Mouse (Mus musculus) limb, embryonic 14.5 days (tissue): ENCODE measurements around the gene Uchl3. TPM values are rescaled to one million over a fixed set of nuclear protein-coding genes. Genes with fewer than 3 reads are reported as not detected.
A peak's percentile ranks its signal among the peaks of the same experiment; 100 is the strongest.

Experiments
- ATAC-seq: fragments of 200-750 bp; cut with Nextera tagmentation; 2 replicates; pipeline ENCODE4 v1.8.0; 2017; ENCODE audit warnings: low read depth, moderate number of reproducible peaks, moderate TSS enrichment; ENCODE audit not compliant: low FRiP score
- DNase-seq: peaks from one replicate; pipeline ENCODE4 v3.0.0-alpha.2; 2015; ENCODE audit warnings: low spot score
- H3K27ac ChIP-seq: fragments of 300-500 bp; sonication (generic); replicated peaks from 2 replicates; pipeline ENCODE4 v1.5.1; 2014; ENCODE audit warnings: low read depth, mild to moderate bottlenecking, low read length, moderate library complexity, mixed read lengths
- H3K27me3 ChIP-seq: fragments of 300-500 bp; sonication (generic); 2 replicates; pipeline ENCODE4 v1.6.1; 2014; ENCODE audit warnings: low read length, mixed read lengths; ENCODE audit not compliant: control insufficient read depth, insufficient read depth
- H3K36me3 ChIP-seq: fragments of 300-500 bp; sonication (generic); 2 replicates; pipeline ENCODE4 v1.6.1; 2014; ENCODE audit warnings: mild to moderate bottlenecking, low read length, moderate library complexity, mixed read lengths; ENCODE audit not compliant: control insufficient read depth, insufficient read depth
- H3K4me1 ChIP-seq: fragments of 300-500 bp; sonication (generic); 2 replicates; pipeline ENCODE4 v1.6.1; 2014; ENCODE audit warnings: antibody characterized with exemption, low read length, mixed read lengths; ENCODE audit not compliant: control insufficient read depth, insufficient read depth
- H3K4me2 ChIP-seq: fragments of 300-500 bp; sonication (generic); replicated peaks from 2 replicates; pipeline ENCODE4 v1.6.1; 2014; ENCODE audit warnings: low read depth, mild to moderate bottlenecking, low read length, moderate library complexity; ENCODE audit not compliant: severe bottlenecking
- H3K4me3 ChIP-seq: fragments of 300-500 bp; sonication (generic); replicated peaks from 2 replicates; pipeline ENCODE4 v1.5.1; 2014; ENCODE audit warnings: low read length
- H3K9ac ChIP-seq: fragments of 300-500 bp; sonication (generic); 2 replicates; pipeline ENCODE4 v1.6.1; 2014; ENCODE audit warnings: mild to moderate bottlenecking, low read depth, low read length, moderate library complexity; ENCODE audit not compliant: severe bottlenecking
- H3K9me3 ChIP-seq: fragments of 300-500 bp; sonication (generic); 2 replicates; pipeline ENCODE4 v1.6.1; 2016; ENCODE audit warnings: low read length; ENCODE audit not compliant: control insufficient read depth
- POLR2A ChIP-seq: fragments of 200-500 bp; IDR thresholded peaks from 2 replicates; pipeline ENCODE4 v1.8.0; 2012; ENCODE audit warnings: inconsistent platforms, mild to moderate bottlenecking, moderate library complexity, borderline replicate concordance; ENCODE audit not compliant: insufficient read depth, insufficient read length; ENCODE audit errors: extremely low read depth
- whole genome bisulfite sequencing: fragments of 180-500 bp; shearing (Covaris S2); extraction: QIAGEN DNeasy Blood & Tissue Kit; methylation state at CpG from one replicate; pipeline ENCODE4 v1.1.7; 2014; 5-methylcytosine and 5-hydroxymethylcytosine counted together
- polyA plus RNA-seq, 2 experiments: library from polyadenylated mRNA; depleted of rRNA in 1 of 2; stranded (reverse) in 1 of 2; unstranded in 1 of 2; fragments of >200 nt; fragmentation: Nextera tagmentation in 1 of 2; extraction: Ambion mirVana in 1 of 2; gene quantifications; 2 replicates each; pipeline versions ENCODE4 v1.2.1 to v1.2.3; 2012 to 2014

Gene Uchl3
- polyA plus RNA-seq, 2 experiments, result 61.5 to 115 TPM

GRCm38 (mm10) chr14:101714414-101714813 lies 60.6 kb downstream of the Uchl3 start:
- no peaks in the 10 kb centered on the region for H3K9me3 ChIP-seq
- H3K27ac ChIP-seq, result no peak overlapping the region
- H3K36me3 ChIP-seq, result no peaks in the 10 kb centered on the region
- no peak overlapping the region for H3K4me2 ChIP-seq
- H3K4me1 ChIP-seq, result no peaks in the 10 kb centered on the region
- WGBS, result 74% methylated on average over 2 of the region's 2 CpGs
- H3K27me3 ChIP-seq, result no peaks in the 10 kb centered on the region
- no peak for ATAC-seq
- DNase-seq, result no peak
- no peak overlapping the region for H3K4me3 ChIP-seq
- H3K9ac ChIP-seq, result no peak overlapping the region
- no peak for TF ChIP-seq POLR2A

- no peaks in the 10 kb centered on the region for H3K36me3 ChIP-seq
- 0 out of 2 replicates have a peak, but pooled peaks cover 7% of the 10 kb centered on the region for H3K27me3 ChIP-seq
- ATAC-seq (peak; percentile 83), DNase-seq (peak; percentile 54)
- peak within 1 kb of the TSS; percentile 95 for H3K4me2 ChIP-seq
- H3K9ac ChIP-seq, result peak within 1 kb of the TSS; percentile 66
- 2% methylated on average over 50 of the region's 51 CpGs for WGBS
- no peaks in the 10 kb centered on the region for H3K4me1 ChIP-seq
- H3K9me3 ChIP-seq, result no peaks in the 10 kb centered on the region
- H3K27ac ChIP-seq, result no peak within 1 kb of the TSS
- no peak for TF ChIP-seq POLR2A
- peak within 1 kb of the TSS; percentile 74 for H3K4me3 ChIP-seq
Measured at GRCm38 (mm10) chr14:101729237-101729971, 75.6 kb downstream of the Uchl3 start, which contains the start of the genes Gm9922 and Lmo7. Gm9922 (minus strand) TSS chr14:101729814. Lmo7 (plus strand) TSS chr14:101729957.

- ATAC-seq (peak; percentile 60), DNase-seq (peak; percentile 28)
- under 1% methylated on average over 28 of the region's 28 CpGs for WGBS
- no peaks in the 10 kb centered on the region for H3K36me3 ChIP-seq
- no peak for TF ChIP-seq POLR2A
- no peak overlapping the region for H3K27ac ChIP-seq
- 0 out of 2 replicates have a peak, but pooled peaks cover 7% of the 10 kb centered on the region for H3K27me3 ChIP-seq
- no peaks in the 10 kb centered on the region for H3K9me3 ChIP-seq
- H3K4me2 ChIP-seq, result peak overlapping the region; percentile 95
- H3K4me1 ChIP-seq, result no peaks in the 10 kb centered on the region
- peak overlapping the region; percentile 66 for H3K9ac ChIP-seq
- peak overlapping the region; percentile 74 for H3K4me3 ChIP-seq
Measured at GRCm38 (mm10) chr14:101729972-101730692, 76.4 kb downstream of the Uchl3 start.

GRCm38 (mm10) chr14:101733542-101734303 lies 80.0 kb downstream of the Uchl3 start:
- Histone ChIP-seq H3K9ac (no peak overlapping the region), H3K4me2 (no peak overlapping the region), H3K27me3 (0 out of 2 replicates have a peak, but pooled peaks cover 7% of the 10 kb centered on the region), H3K4me1 (no peaks in the 10 kb centered on the region), H3K36me3 (no peaks in the 10 kb centered on the region), H3K4me3 (no peak overlapping the region), H3K9me3 (no peaks in the 10 kb centered on the region), H3K27ac (no peak overlapping the region)
- no peak for TF ChIP-seq POLR2A
- ATAC-seq (no peak), DNase-seq (no peak)
- 33% methylated on average over 10 of the region's 10 CpGs for WGBS

GRCm38 (mm10) chr14:101737501-101737900 lies 83.7 kb downstream of the Uchl3 start:
- DNase-seq, result no peak
- ATAC-seq, result no peak
- H3K27me3 ChIP-seq, result no peaks in the 10 kb centered on the region
- 80% methylated on average over 4 of the region's 4 CpGs for WGBS
- no peak overlapping the region for H3K4me3 ChIP-seq
- no peak overlapping the region for H3K4me2 ChIP-seq
- H3K9me3 ChIP-seq, result no peaks in the 10 kb centered on the region
- no peak for TF ChIP-seq POLR2A
- H3K9ac ChIP-seq, result no peak overlapping the region
- H3K27ac ChIP-seq, result no peak overlapping the region
- H3K4me1 ChIP-seq, result no peaks in the 10 kb centered on the region
- no peaks in the 10 kb centered on the region for H3K36me3 ChIP-seq

Other genes starting within 250 kb of the Uchl3 start
- 12.4 and 12.6 TPM in 2 replicates for gene Tbc1d4, start 44.8 kb upstream of the Uchl3 start, polyA plus RNA-seq (2012; rRNA removed)
- 11.9 and 13.0 TPM in 2 replicates for gene Tbc1d4, start 44.8 kb upstream of the Uchl3 start, polyA plus RNA-seq (2014; fragmentation: Nextera tagmentation; extraction: Ambion mirVana)
- gene Commd6, start 13.3 kb upstream of the Uchl3 start, polyA plus RNA-seq (2012; rRNA removed), result 33.6 and 40.9 TPM in 2 replicates
- gene Commd6, start 13.3 kb upstream of the Uchl3 start, polyA plus RNA-seq (2014; fragmentation: Nextera tagmentation; extraction: Ambion mirVana), result 76.5 and 78.9 TPM in 2 replicates
- gene Gm9922, start 75.8 kb downstream of the Uchl3 start, polyA plus RNA-seq (2012; rRNA removed), result 3.4 and 3.6 TPM in 2 replicates
- gene Gm9922, start 75.8 kb downstream of the Uchl3 start, polyA plus RNA-seq (2014; fragmentation: Nextera tagmentation; extraction: Ambion mirVana), result 3.7 and 3.8 TPM in 2 replicates
- 21.6 and 23.2 TPM in 2 replicates for gene Lmo7, start 76.0 kb downstream of the Uchl3 start, polyA plus RNA-seq (2012; rRNA removed)
- 25.1 and 26.2 TPM in 2 replicates for gene Lmo7, start 76.0 kb downstream of the Uchl3 start, polyA plus RNA-seq (2014; fragmentation: Nextera tagmentation; extraction: Ambion mirVana)